Mouse (Mus musculus) layer of hippocampus, adult 8-10 months (tissue): ENCODE measurements at regions not wholly inside any gene's neighbourhood (a gene's known extent, or its start where the extent isn't known, plus 50 kb on each side); places are given as distances from the start of the nearest gene placed in this dataset.
"Not testable (repeated sequence)": the region's sequence is repeated elsewhere in the genome, so short reads cannot be mapped to it uniquely, and the experiment has no call there.

Source experiments
- DNase-seq, 2 experiments: peaks; one replicate each; pipeline ENCODE4 v3.0.0; 2022; ENCODE audit warnings: low spot score in 2 of 2

GRCm38 (mm10) chr13:68451521-68451920 is 130.4 kb downstream of the Mtrr start:
- DNase-seq: peak in 1 of 2 experiments; percentile 20

GRCm38 (mm10) chr13:68444309-68444708 is 137.6 kb downstream of the Mtrr start:
- not testable (repeated sequence) for DNase-seq
